Mouse (Mus musculus) hindbrain, postnatal 0 days (tissue): ENCODE measurements around the gene Skp1a. TPM values are rescaled to one million over a fixed set of nuclear protein-coding genes. Genes with fewer than 3 reads are reported as not detected.

Experiments
- ATAC-seq: fragments of 200-750 bp; cut with Nextera tagmentation; 2 replicates; pipeline ENCODE4 v1.8.0; 2017; ENCODE audit warnings: mild to moderate bottlenecking, moderate TSS enrichment, moderate library complexity
- DNase-seq: peaks from one replicate; pipeline ENCODE4 v3.0.0-alpha.2; 2015; ENCODE audit warnings: low spot score
- H3K27ac ChIP-seq: fragments of 300-500 bp; sonication (generic); 2 replicates; pipeline ENCODE4 v1.5.1; 2014; ENCODE audit warnings: mild to moderate bottlenecking
- H3K27me3 ChIP-seq: fragments of 300-500 bp; sonication (generic); 2 replicates; pipeline ENCODE4 v1.6.1; 2014; ENCODE audit warnings: low read length, mixed read lengths; ENCODE audit not compliant: insufficient read depth
- H3K36me3 ChIP-seq: fragments of 300-500 bp; sonication (generic); 2 replicates; pipeline ENCODE4 v1.6.1; 2014; ENCODE audit warnings: low read length, mixed read lengths; ENCODE audit not compliant: insufficient read depth
- H3K4me1 ChIP-seq: fragments of 300-500 bp; sonication (generic); 2 replicates; pipeline ENCODE4 v1.6.1; 2014; ENCODE audit warnings: antibody characterized with exemption, low read length, mixed read lengths; ENCODE audit not compliant: insufficient read depth
- H3K4me2 ChIP-seq: fragments of 300-500 bp; sonication (generic); 2 replicates; pipeline ENCODE4 v1.6.1; 2014; ENCODE audit warnings: low read depth, mild to moderate bottlenecking, low read length, moderate library complexity, mixed read lengths
- H3K4me3 ChIP-seq: fragments of 300-500 bp; sonication (generic); 2 replicates; pipeline ENCODE4 v1.5.1; 2014; ENCODE audit warnings: low read length
- H3K9ac ChIP-seq: fragments of 300-500 bp; sonication (generic); replicated peaks from 2 replicates; pipeline ENCODE4 v1.6.1; 2014; ENCODE audit warnings: mild to moderate bottlenecking, low read length, moderate library complexity, mixed read lengths
- H3K9me3 ChIP-seq: fragments of 300-500 bp; sonication (generic); 2 replicates; pipeline ENCODE4 v1.6.1; 2016; ENCODE audit warnings: low read length, mixed read lengths
- CTCF ChIP-seq: IDR thresholded peaks from 2 replicates; pipeline ENCODE4 v1.5.1; 2016; ENCODE audit warnings: antibody characterized with exemption, control low read depth, low read depth
- WGBS: fragments of 180-500 bp; shearing (Covaris S2); extraction: QIAGEN DNeasy Blood & Tissue Kit; methylation state at CpG from one replicate; pipeline ENCODE4 v1.1.7; 2014; 5-methylcytosine and 5-hydroxymethylcytosine counted together
- polyA plus RNA-seq: library from polyadenylated mRNA; unstranded; fragments of >200 nt; fragmentation: Nextera tagmentation; extraction: Ambion mirVana; gene quantifications from 2 replicates; pipeline ENCODE4 v1.2.1, GENCODE M21; 2015
- total RNA-seq: library from RNA; depleted of rRNA; stranded (reverse); fragments of >200 nt; gene quantifications from 2 replicates; pipeline ENCODE4 v1.2.3, GENCODE M21; 2014; rRNA removed

The Skp1a gene
- total and polyA plus RNA-seq, 2 experiments from 2014 or later, result 320 to 1,108 TPM

DNA sequence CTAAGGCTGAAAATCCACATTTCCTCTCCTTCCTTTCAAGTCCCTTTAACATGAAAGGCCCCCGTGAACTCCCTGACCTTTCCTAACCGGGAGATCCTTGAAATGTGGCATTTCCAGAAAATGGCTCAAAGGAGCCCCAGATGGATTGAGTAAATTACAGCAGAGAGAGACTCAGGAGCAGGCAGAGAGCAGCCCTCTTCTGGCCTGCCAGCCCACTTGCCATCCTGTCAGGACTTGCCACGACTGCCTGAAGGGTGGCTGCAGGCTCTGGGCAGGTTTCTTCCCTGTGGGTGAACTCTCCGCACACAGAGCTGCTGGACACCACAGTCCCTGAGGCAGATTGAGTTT lies 55.1 kb downstream of the Skp1a start:
- H3K4me2 ChIP-seq, result no peak overlapping the region
- no peak overlapping the region for H3K4me3 ChIP-seq
- no peaks in the 10 kb centered on the region for H3K36me3 ChIP-seq
- peaks cover 10% of the 10 kb centered on the region; the same call in 1 of the 2 replicates for H3K4me1 ChIP-seq
- DNase-seq, result no peak
- 17% methylated on average over 4 of the region's 4 CpGs for WGBS
- H3K27ac ChIP-seq, result no peak overlapping the region
- H3K9ac ChIP-seq, result no peak overlapping the region
- H3K27me3 ChIP-seq, result peaks cover 4% of the 10 kb centered on the region; the same call in 1 of the 2 replicates
- no peak for TF ChIP-seq CTCF
- ATAC-seq, result no peak
- H3K9me3 ChIP-seq, result no peaks in the 10 kb centered on the region

DNA sequence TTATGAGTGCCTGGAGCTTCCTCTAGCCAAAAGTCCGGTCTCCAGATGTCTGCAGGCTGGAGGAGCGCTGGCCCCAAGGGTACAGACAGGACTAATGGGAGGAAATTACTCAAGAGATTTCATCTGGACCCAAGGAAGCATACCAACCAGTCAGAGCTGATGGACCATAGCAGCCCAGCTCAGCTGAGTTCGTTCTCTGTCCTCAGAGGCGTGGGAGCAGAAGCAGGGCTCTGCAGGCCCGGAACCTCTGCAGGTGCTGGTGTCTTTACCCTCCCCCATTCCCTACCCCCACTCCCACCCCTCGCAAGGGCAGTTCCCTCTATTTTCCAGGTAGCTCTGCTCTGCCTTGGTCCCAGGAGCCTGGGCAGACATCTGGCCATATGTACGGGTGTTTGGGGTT lies 60.6 kb downstream of the Skp1a start:
- Histone ChIP-seq H3K9me3 (no peaks in the 10 kb centered on the region), H3K4me2 (no peak overlapping the region), H3K4me3 (no peak overlapping the region), H3K9ac (no peak overlapping the region), H3K4me1 (no peaks in the 10 kb centered on the region), H3K36me3 (no peaks in the 10 kb centered on the region), H3K27me3 (no peaks in the 10 kb centered on the region), H3K27ac (no peak overlapping the region)
- TF ChIP-seq CTCF, result no peak
- WGBS, result 84% methylated on average over 7 of the region's 7 CpGs
- no peak for ATAC-seq
- no peak for DNase-seq

DNA sequence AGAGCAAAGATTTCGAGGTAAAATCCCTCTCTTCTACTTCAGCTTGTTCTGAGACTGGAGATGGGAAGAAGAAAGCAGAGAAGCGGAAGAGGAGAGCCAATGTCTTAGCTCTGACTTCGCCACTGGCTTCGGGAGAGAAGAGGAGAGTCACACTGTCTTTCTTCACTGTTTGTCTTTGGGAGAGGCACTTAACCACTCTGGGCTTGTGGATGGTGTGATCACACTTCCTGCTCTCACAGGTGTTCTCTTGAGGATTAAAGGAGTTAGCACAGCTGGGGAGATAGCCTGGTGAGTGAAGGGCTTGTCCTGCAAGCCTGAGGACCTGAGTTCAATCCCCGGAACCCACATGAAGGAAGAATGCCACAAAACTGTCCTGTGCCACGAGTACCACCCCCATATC lies 61.1 kb downstream of the Skp1a start:
- WGBS, result 77% methylated on average over 6 of the region's 6 CpGs
- Histone ChIP-seq H3K36me3 (no peaks in the 10 kb centered on the region), H3K9me3 (no peaks in the 10 kb centered on the region), H3K4me1 (no peaks in the 10 kb centered on the region), H3K4me3 (no peak overlapping the region), H3K4me2 (no peak overlapping the region), H3K9ac (no peak overlapping the region), H3K27ac (no peak overlapping the region), H3K27me3 (no peaks in the 10 kb centered on the region)
- TF ChIP-seq CTCF, result no peak
- DNase-seq, result no peak
- no peak for ATAC-seq

DNA sequence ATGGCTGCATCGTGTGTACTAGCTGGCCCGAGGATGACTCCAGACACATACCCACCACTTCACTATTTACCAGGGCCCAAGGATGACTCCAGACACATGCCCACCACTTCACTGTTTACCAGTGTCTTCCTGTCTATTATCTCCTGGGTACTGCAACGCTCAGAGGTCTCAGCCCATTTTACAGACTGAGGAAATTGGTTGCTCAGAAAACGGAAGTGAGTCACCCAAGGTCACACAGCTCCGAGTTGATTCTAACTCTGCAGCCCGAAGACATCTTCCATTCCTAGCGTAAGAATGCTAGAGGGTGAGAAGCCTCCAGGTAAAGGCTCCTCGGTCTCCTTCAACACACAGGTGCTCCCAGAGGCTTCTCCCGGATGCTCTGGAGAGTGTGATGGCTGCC lies 62.3 kb downstream of the Skp1a start:
- no peak for TF ChIP-seq CTCF
- ATAC-seq, result no peak
- H3K4me3 ChIP-seq, result no peak overlapping the region
- no peaks in the 10 kb centered on the region for H3K4me1 ChIP-seq
- H3K4me2 ChIP-seq, result no peak overlapping the region
- no peaks in the 10 kb centered on the region for H3K27me3 ChIP-seq
- no peaks in the 10 kb centered on the region for H3K36me3 ChIP-seq
- 84% methylated on average over 9 of the region's 9 CpGs for WGBS
- no peaks in the 10 kb centered on the region for H3K9me3 ChIP-seq
- DNase-seq, result no peak
- H3K9ac ChIP-seq, result no peak overlapping the region
- H3K27ac ChIP-seq, result no peak overlapping the region

Other genes with a start within 250 kb of the Skp1a start
- gene Ube2b, start 231.2 kb upstream of the Skp1a start, total RNA-seq, result 123 and 125 TPM in 2 replicates
- 230 and 236 TPM in 2 replicates for gene Ube2b, start 231.2 kb upstream of the Skp1a start, polyA plus RNA-seq
- gene Cdkl3, start 227.8 kb upstream of the Skp1a start, total RNA-seq, result 12.7 and 16.0 TPM in 2 replicates
- gene Cdkl3, start 227.8 kb upstream of the Skp1a start, polyA plus RNA-seq, result 34.9 and 37.6 TPM in 2 replicates
- 115 and 116 TPM in 2 replicates for gene Ppp2ca, start 133.3 kb upstream of the Skp1a start, total RNA-seq
- gene Ppp2ca, start 133.3 kb upstream of the Skp1a start, polyA plus RNA-seq, result 110 and 117 TPM in 2 replicates
- not detected in 2 replicates for gene Olfr1373, start 86.5 kb upstream of the Skp1a start, total RNA-seq
- not detected in 2 replicates for gene Olfr1373, start 86.5 kb upstream of the Skp1a start, polyA plus RNA-seq
- not detected in 2 replicates for gene Olfr1371, start 18.0 kb upstream of the Skp1a start, total RNA-seq
- gene Olfr1371, start 18.0 kb upstream of the Skp1a start, polyA plus RNA-seq, result not detected in 2 replicates
- 2.2 and 3.3 TPM in 2 replicates for gene Tcf7, start 51.0 kb downstream of the Skp1a start, total RNA-seq
- gene Tcf7, start 51.0 kb downstream of the Skp1a start, polyA plus RNA-seq, result 3.3 and 4.3 TPM in 2 replicates
- 276 and 314 TPM in 2 replicates for gene Vdac1, start 128.9 kb downstream of the Skp1a start, total RNA-seq
- 437 and 441 TPM in 2 replicates for gene Vdac1, start 128.9 kb downstream of the Skp1a start, polyA plus RNA-seq
- gene 9530068E07Rik, start 164.4 kb downstream of the Skp1a start, total RNA-seq, result 125 and 142 TPM in 2 replicates
- 126 and 131 TPM in 2 replicates for gene 9530068E07Rik, start 164.4 kb downstream of the Skp1a start, polyA plus RNA-seq